10 mouse cellular contexts compared by ENCODE assay signal in genomic region chr6:48817815-48818214, GRCm38 (mm10). TPM values are rescaled to one million over a fixed set of nuclear protein-coding genes. Genes with fewer than 3 reads are reported as not detected.
DNase-seq lines count a peak whose midpoint lies in the region; ATAC-seq and TF ChIP-seq lines count a peak whose summit lies in the region.
"Had no signal": no experiment of that assay in that cellular context is flagged by ENCODE, and none has a peak within 500 bp of the region (broad histone marks: within the 10 kb centered on the region; RNA-seq: fewer than 3 reads in every experiment).

No protein-coding gene starts in this region.

- H3K9me3 ChIP-seq in hindbrain, embryonic 10.5 days, result 0 out of 2 replicates have a peak, but pooled peaks cover 3% of the 10 kb centered on the region
- H3K9me3 ChIP-seq in hindbrain, embryonic 16.5 days (ENCODE audit: control insufficient read depth, low read length), result no peaks in the 10 kb centered on the region
- H3K9me3 ChIP-seq: embryonic facial prominence, embryonic 12.5 days had no signal

- peak; percentile 96 for TF ChIP-seq CTCF in Patski (IDR thresholded peaks at IDR 0.05)

- DNase-seq in hindbrain, embryonic 10.5 days (ENCODE audit: low spot score), result peak; percentile 61
- DNase-seq in Patski (ENCODE audit: low read depth, low spot score), result no peak
- DNase-seq in cerebellum, postnatal 25 days, result peak; percentile 58 to 79
- DNase-seq in layer of hippocampus, adult 9-11 months, result peak; percentile 79
- peak; percentile 69 to 80 for DNase-seq in spleen, postnatal 36 days (ENCODE audit: low spot score in 2 of 2)

- no peak overlapping the region for H3K9ac ChIP-seq in hindbrain, embryonic 16.5 days (ENCODE audit: low read depth, low read length)
- H3K9ac ChIP-seq: embryonic facial prominence, embryonic 12.5 days had no signal

- CTCF ChIA-PET in Patski (lab: Charles Lee), result interaction anchor here (0.6 to 14.5 kb wide), 15 partner anchors 9 to 172 kb away, joined by 3 to 112 read pairs (median 4); partner anchors contain the start of genes Gimap5, Gimap8, Tmem176a and Tmem176b

- no peak for ATAC-seq in hindbrain, embryonic 16.5 days
- ATAC-seq in Patski, result no peak
- peak; percentile 99 for ATAC-seq in granulocyte monocyte progenitor cell, adult 5-6 weeks (replicated peaks; ENCODE audit: poor library complexity, severe bottlenecking)
- peak; percentile 90 for ATAC-seq in megakaryocyte-erythroid progenitor cell, adult 5-6 weeks (replicated peaks; ENCODE audit: low FRiP score, low TSS enrichment, poor library complexity, severe bottlenecking)

- no peaks in the 10 kb centered on the region for H3K27me3 ChIP-seq in hindbrain, embryonic 10.5 days (ENCODE audit: insufficient read depth, poor library complexity, severe bottlenecking)
- H3K27me3 ChIP-seq in hindbrain, embryonic 16.5 days (replicated peaks; ENCODE audit: control insufficient read depth, insufficient read depth, low read length), result no peaks in the 10 kb centered on the region
- no peaks in the 10 kb centered on the region for H3K27me3 ChIP-seq in Patski
- H3K27me3 ChIP-seq: embryonic facial prominence, embryonic 12.5 days had no signal

- 10% methylated on average over 6 of the region's 6 CpGs for WGBS in hindbrain, embryonic 10.5 days
- WGBS in hindbrain, embryonic 16.5 days, result 7% methylated on average over 6 of the region's 6 CpGs

- no peaks in the 10 kb centered on the region for H3K36me3 ChIP-seq in hindbrain, embryonic 10.5 days
- no peaks in the 10 kb centered on the region for H3K36me3 ChIP-seq in hindbrain, embryonic 16.5 days (ENCODE audit: control insufficient read depth, insufficient read depth, low read length)
- H3K36me3 ChIP-seq: embryonic facial prominence, embryonic 12.5 days had no signal

- POLR2A ChIA-PET in Patski (lab: Charles Lee), result interaction anchor here (1.2 to 2.4 kb wide), 2 partner anchors 24 to 27 kb away, joined by 3 to 12 read pairs; partner anchors contain the start of genes Tmem176a and Tmem176b

- H3K27ac ChIP-seq in hindbrain, embryonic 10.5 days, result no peak overlapping the region
- H3K27ac ChIP-seq in hindbrain, embryonic 16.5 days (ENCODE audit: low read depth, low read length), result no peak overlapping the region
- H3K27ac ChIP-seq: embryonic facial prominence, embryonic 12.5 days had no signal

- H3K4me3 ChIP-seq in hindbrain, embryonic 10.5 days, result no peak overlapping the region
- H3K4me3 ChIP-seq in hindbrain, embryonic 16.5 days (ENCODE audit: low read length), result no peak overlapping the region
- H3K4me3 ChIP-seq: embryonic facial prominence, embryonic 12.5 days; myocyte had no signal

- no peak overlapping the region for H3K4me2 ChIP-seq in hindbrain, embryonic 16.5 days (ENCODE audit: low read length)
- H3K4me2 ChIP-seq: embryonic facial prominence, embryonic 12.5 days had no signal

- H3K4me1 ChIP-seq in hindbrain, embryonic 10.5 days (replicated peaks), result no peaks in the 10 kb centered on the region
- H3K4me1 ChIP-seq in hindbrain, embryonic 16.5 days (ENCODE audit: control insufficient read depth, insufficient read depth, low read depth, low read length), result no peaks in the 10 kb centered on the region
- H3K4me1 ChIP-seq: embryonic facial prominence, embryonic 12.5 days had no signal

- in situ Hi-C loops in Patski (cut with MboI; ENCODE audit: low pct_unique_long_range_greater_than_20kb), result loop anchor here (5.0 kb wide), 1 partner anchor 39 kb away; no protein-coding TSS in a partner anchor

RNA-seq across cellular contexts. Expression of gene Tmem176a, which starts 22.9 kb away (rescaled TPM):
- 16.9 and 21.5 TPM in 2 replicates for polyA plus RNA-seq in hindbrain, embryonic 10.5 days (2016; fragmentation: Nextera tagmentation; extraction: Ambion mirVana)
- polyA plus RNA-seq in hindbrain, embryonic 16.5 days (2015; fragmentation: Nextera tagmentation; extraction: Ambion mirVana), result 28.1 and 30.8 TPM in 2 replicates
- 1,783 TPM for polyA plus RNA-seq in Patski (2021)
- 36.2 and 69.4 TPM in 2 replicates for total RNA-seq in granulocyte monocyte progenitor cell, adult 5-6 weeks (2014; fragmentation: Nextera tagmentation)
- total RNA-seq in granulocyte monocyte progenitor cell, adult 5-6 weeks (2017), result 18.9 and 45.3 TPM in 2 replicates
- 5.4 and 11.3 TPM in 2 replicates for total RNA-seq in megakaryocyte-erythroid progenitor cell, adult 5-6 weeks (2014; fragmentation: Nextera tagmentation)
- 5.1 and 31.3 TPM in 2 replicates for total RNA-seq in megakaryocyte-erythroid progenitor cell, adult 5-6 weeks (2017)

RNA-seq across cellular contexts. Expression of gene Tmem176b, which starts 23.5 kb away (rescaled TPM):
- polyA plus RNA-seq in hindbrain, embryonic 10.5 days (2016; fragmentation: Nextera tagmentation; extraction: Ambion mirVana), result 34.0 and 52.9 TPM in 2 replicates
- 140 and 143 TPM in 2 replicates for polyA plus RNA-seq in hindbrain, embryonic 16.5 days (2015; fragmentation: Nextera tagmentation; extraction: Ambion mirVana)
- 2,760 TPM for polyA plus RNA-seq in Patski (2021)
- total RNA-seq in granulocyte monocyte progenitor cell, adult 5-6 weeks (2014; fragmentation: Nextera tagmentation), result 127 TPM in 2 replicates
- 88.4 and 105 TPM in 2 replicates for total RNA-seq in granulocyte monocyte progenitor cell, adult 5-6 weeks (2017)
- total RNA-seq in megakaryocyte-erythroid progenitor cell, adult 5-6 weeks (2014; fragmentation: Nextera tagmentation), result 6.7 and 12.4 TPM in 2 replicates
- 14.4 and 24.5 TPM in 2 replicates for total RNA-seq in megakaryocyte-erythroid progenitor cell, adult 5-6 weeks (2017)

RNA-seq across cellular contexts. Expression of gene Gimap3, which starts 47.2 kb away (rescaled TPM):
- polyA plus RNA-seq in hindbrain, embryonic 10.5 days (2016; fragmentation: Nextera tagmentation; extraction: Ambion mirVana), result 0.09 TPM in 1 of 2 replicates, not detected in the other
- polyA plus RNA-seq in hindbrain, embryonic 16.5 days (2015; fragmentation: Nextera tagmentation; extraction: Ambion mirVana), result not detected in 2 replicates
- polyA plus RNA-seq in Patski (2021), result not detected
- total RNA-seq in granulocyte monocyte progenitor cell, adult 5-6 weeks (2014; fragmentation: Nextera tagmentation), result not detected in 2 replicates
- 0.34 TPM in 1 of 2 replicates, not detected in the other for total RNA-seq in granulocyte monocyte progenitor cell, adult 5-6 weeks (2017)
- total RNA-seq in megakaryocyte-erythroid progenitor cell, adult 5-6 weeks (2014; fragmentation: Nextera tagmentation), result 6.4 and 19.7 TPM in 2 replicates
- 0.88 and 6.2 TPM in 2 replicates for total RNA-seq in megakaryocyte-erythroid progenitor cell, adult 5-6 weeks (2017)
- polyA plus RNA-seq: embryonic facial prominence, embryonic 12.5 days; myocyte had no signal

RNA-seq across cellular contexts. Expression of gene Aoc1, which starts 54.9 kb away (rescaled TPM):
- polyA plus RNA-seq in hindbrain, embryonic 10.5 days (2016; fragmentation: Nextera tagmentation; extraction: Ambion mirVana), result not detected in 2 replicates
- not detected in 2 replicates for polyA plus RNA-seq in hindbrain, embryonic 16.5 days (2015; fragmentation: Nextera tagmentation; extraction: Ambion mirVana)
- 22.4 TPM for polyA plus RNA-seq in Patski (2021)
- 0.41 and 1.8 TPM in 2 replicates for total RNA-seq in granulocyte monocyte progenitor cell, adult 5-6 weeks (2014; fragmentation: Nextera tagmentation)
- total RNA-seq in granulocyte monocyte progenitor cell, adult 5-6 weeks (2017), result 0.69 TPM in 1 of 2 replicates, not detected in the other
- total RNA-seq in megakaryocyte-erythroid progenitor cell, adult 5-6 weeks (2014; fragmentation: Nextera tagmentation), result 0.30 TPM in 1 of 2 replicates, not detected in the other
- total RNA-seq in megakaryocyte-erythroid progenitor cell, adult 5-6 weeks (2017), result not detected in 2 replicates
- polyA plus RNA-seq: embryonic facial prominence, embryonic 12.5 days; myocyte had no signal

Comparison
In these comparisons a context has a peak if more than half of its experiments do, and no peak if none do; other contexts are left out.
1. ATAC-seq: peak in granulocyte monocyte progenitor cell, adult 5-6 weeks (single experiment) and megakaryocyte-erythroid progenitor cell, adult 5-6 weeks (single experiment); none in hindbrain, embryonic 16.5 days (single experiment) and Patski (single experiment).
2. RNA of gene Tmem176a, which starts 22.9 kb away (polyA plus RNA-seq): 1,783 TPM in Patski (single experiment); 28.1 to 30.8 TPM in hindbrain, embryonic 16.5 days and 16.9 to 21.5 TPM in hindbrain, embryonic 10.5 days; every median in the first group is over 10 times any median in the second.
3. RNA of gene Tmem176b, which starts 23.5 kb away (polyA plus RNA-seq): 2,760 TPM in Patski (single experiment); 140 to 143 TPM in hindbrain, embryonic 16.5 days and 34.0 to 52.9 TPM in hindbrain, embryonic 10.5 days; every median in the first group is over 10 times any median in the second.